Mouse (Mus musculus) embryonic fibroblast, embryonic 13.5 days (primary cell): ENCODE measurements around the gene Edem2.
"Not testable (repeated sequence)": the region's sequence is repeated elsewhere in the genome, so short reads cannot be mapped to it uniquely, and the experiment has no call there.

Source experiments
- CTCF ChIP-seq: IDR thresholded peaks from 2 replicates; pipeline ENCODE4 v1.5.1; 2011; ENCODE audit warnings: mild to moderate bottlenecking, control low read depth, low read length, moderate library complexity, borderline replicate concordance; ENCODE audit not compliant: insufficient read depth
- POLR2A ChIP-seq: IDR thresholded peaks from 2 replicates; pipeline ENCODE4 v1.6.1; 2011; ENCODE audit warnings: low read depth, mild to moderate bottlenecking, control low read depth, low read length, moderate library complexity

DNA sequence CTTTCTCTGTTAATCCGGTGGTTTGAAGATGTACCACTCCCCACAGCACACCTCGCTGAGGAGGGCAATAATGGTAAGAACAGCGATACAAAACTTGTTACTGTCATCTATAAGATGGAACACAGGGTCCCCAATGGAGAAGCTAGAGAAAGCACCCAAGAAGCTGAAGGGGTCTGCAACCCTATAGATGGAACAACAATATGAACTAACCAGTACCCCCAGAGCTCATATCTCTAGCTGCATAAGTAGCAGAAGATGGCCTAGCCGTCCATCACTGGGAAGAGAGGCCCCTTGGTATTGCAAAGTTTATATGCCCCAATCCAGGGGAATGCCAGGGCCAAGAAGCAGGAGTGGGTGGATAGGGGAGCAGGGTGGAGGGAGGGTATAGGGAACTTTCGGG lies 6.5 kb upstream of the Edem2 start, which contains the start of gene Gm17581:
- not testable (repeated sequence) for TF ChIP-seq CTCF, POLR2A
